Mouse (Mus musculus): Measurements from ENCODE around the gene Atrnl1.
"Not testable (repeated sequence)": the region's sequence is repeated elsewhere in the genome, so short reads cannot be mapped to it uniquely, and the experiment has no call there.

Gene Atrnl1

DNA sequence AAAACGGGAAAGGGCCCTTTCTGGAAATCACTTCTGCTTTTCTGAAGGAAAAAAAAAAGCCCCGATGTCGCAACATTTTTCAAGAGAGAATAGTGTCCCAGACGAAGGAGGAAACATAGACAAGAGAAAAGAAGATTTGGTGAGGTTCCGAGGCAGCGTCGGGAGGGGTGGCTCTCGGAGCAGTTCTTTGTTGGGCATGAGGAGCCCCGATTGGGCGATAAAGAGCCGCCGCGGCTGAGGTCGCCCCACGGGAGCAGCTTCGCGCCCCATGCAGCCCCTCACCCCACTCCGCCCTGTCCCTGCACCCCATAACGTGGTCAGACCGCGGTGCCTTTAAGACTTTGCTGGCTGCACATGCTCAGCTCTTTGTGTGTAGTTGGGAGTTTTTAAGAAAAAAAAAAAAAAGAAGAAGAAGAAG is 767 bp upstream of the Atrnl1 start:
- peak; percentile 74 for DNase-seq

DNA sequence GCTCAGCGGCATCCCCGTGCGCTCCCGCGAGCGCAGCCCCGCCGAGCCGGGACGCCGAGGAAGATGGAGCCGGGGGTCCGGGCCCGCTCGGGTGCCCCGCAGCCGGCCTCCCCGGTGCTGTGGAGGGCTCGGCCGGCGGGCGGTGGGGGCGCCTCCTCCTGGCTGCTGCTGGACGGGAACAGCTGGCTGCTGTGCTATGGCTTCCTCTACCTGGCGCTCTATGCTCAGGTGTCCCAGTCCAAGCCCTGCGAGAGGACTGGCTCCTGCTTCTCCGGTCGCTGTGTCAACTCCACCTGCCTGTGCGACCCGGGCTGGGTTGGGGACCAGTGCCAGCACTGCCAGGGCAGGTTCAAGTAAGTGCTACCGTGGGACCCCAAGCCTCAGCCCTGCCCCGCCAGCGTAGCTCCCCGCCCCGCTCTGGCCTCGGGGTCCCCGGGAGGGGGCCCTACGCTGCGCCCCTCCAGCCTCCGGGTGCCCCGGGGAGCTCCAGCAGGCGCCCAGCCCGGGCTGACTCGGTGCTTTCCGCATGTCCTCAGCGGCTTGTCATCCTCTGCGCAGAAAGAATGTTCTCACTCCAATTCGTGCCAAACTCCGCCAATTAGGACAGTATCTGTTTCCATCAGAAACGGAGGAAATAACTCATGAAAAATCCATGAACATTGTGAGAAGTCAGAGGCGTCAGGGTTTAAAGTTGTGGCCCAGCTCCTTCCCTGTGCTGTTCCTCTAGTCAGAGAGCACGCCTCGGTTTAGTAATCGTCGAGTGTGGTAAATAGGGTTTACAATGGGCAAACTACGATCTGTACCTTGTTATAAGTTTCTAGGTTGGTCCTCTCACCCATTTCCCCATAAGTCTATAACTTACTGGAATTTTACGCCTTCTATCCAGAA is 701 bp downstream of the Atrnl1 start:
- DNase-seq: peak; percentile 79

DNA sequence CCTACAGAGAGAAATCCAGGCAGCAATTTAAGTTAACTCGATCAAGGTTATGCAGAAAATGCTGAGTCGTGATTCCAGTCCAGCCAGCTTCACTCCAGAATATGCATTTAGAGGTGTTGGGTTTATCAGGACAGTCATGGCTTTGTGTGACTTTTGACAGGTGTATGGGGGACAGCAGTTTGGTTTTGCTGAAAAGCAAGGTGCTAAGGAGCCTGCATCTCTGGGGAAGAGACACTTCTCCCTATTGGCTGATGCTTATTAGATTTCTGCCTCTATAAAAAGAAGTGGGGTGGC is 1.3 kb downstream of the Atrnl1 start:
- DNase-seq: no peak

DNA sequence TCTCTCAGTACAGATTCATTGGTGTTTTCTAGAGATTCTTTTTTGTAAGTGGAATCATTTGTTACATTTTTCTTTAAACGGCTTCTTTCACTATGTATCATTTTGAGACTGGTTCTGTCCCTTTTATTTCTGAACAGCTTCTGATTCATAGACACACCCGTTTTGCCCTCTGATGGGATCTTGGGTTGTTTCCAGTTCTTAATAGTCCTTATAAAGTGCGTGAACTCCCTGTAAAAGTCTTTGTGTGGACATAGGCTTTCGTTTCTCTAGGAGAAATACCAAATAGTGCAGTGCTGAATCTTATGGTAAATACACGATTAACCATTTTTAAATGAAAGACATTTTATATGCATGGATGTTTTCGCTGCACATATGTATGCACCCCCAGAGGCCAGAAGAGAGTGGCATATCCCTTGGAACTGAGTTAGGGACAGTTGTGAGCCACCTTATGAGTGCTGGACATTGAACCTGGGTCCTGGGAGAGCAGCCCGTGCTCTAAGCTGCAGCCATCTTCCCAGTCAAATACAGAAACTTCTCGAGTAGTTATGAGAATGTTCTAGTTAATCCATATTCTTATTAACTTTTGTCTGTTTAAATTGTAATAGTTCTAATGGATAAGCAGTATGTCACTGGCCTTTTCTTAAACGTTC is 5.3 kb downstream of the Atrnl1 start:
- no peak for DNase-seq

DNA sequence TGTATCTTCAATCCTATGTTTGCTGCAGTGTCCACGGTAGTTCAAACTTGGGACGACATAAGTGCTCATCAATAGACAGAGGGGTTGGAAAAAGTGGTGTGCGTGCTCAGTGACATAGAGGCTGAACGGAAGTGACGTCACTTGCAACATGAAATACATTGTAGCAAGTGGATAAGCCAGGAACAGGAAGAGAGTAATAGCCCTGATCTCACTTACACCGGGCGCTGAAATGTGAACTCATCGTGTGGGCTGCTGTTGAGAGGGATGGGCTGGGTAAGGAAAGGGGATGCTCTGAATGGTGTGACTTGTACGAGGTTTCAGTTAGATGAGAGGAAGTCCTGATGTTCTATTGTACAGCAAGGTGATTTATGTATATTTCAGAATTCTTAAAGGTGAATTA is 8.3 kb downstream of the Atrnl1 start:
- DNase-seq: no peak

DNA sequence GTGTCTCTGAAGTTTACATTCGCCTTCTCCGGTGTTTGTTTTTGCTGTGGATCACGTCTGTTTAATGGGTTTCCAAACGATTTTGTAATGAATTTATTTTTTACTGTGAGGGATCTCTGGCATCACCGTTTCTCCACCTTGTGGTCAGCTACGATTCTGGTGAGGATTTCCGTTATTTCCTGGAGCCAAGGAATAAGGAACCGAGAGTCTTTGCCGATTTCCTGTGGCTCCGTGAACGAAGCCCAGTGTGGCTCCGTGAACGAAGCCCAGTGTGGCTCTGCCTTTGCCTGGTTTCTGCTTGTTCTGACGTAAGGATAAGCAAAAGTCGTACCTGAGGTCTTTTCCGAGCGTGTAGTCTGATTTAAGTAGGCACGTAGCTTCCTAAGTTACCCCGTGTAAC is 11.0 kb downstream of the Atrnl1 start:
- DNase-seq: no peak

DNA sequence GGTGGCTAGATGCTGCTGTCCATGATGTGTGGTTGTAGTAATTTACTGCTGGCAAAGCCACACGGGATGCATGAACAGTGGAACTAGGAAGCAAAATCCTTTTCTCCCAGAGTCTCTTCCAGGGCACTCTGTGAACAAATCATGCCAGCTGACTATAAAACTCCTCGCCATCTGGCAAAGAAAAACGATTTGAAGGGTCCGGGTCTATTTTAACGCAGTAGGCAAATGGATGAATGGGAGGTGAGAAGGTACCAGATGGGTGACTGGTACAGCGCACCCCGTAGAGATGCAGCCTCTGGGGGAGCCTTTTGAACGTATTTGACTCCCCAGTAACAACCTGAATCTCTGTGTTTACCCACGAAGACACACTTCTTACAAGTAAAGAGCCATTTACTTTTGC is 14.9 kb downstream of the Atrnl1 start:
- no peak for DNase-seq

DNA sequence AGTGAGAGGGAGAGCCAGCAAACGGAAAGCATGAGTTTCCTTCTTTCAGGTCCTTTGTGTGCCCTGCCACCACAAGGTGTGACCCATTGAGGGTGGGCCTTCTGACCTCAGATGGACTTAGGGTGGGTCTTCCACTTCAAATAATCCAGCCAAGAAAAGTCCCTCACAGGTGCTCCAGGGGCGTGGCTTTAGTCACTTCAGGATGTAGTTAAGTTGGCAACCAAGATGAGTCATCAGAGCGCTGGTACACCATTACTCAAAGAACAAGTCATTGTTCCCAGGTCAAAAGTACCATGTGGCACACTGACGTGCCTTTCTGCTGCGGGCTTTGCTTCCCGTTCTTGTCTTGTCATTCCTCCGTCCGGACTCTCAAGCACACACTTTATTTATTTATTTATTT is 16.4 kb downstream of the Atrnl1 start:
- DNase-seq: no peak

DNA sequence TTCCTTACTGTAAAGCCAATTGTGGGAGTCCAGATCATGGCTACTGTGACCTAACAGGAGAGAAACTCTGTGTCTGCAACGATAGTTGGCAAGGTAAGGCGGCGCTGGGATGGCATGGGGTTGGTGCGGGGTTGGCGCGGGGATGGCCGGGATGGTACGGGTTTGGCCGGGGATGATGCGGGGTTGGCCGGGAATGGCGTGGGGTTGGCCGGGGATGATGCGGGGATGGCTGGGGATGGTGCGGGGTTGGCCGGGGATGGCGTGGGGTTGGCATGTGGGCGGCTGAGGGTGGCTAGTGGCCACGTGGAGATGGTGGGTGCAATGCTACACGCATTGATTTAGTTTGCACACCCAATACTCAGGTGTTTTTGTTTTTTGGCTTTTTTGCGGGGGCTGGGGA is 31.7 kb downstream of the Atrnl1 start:
- DNase-seq: no peak

DNA sequence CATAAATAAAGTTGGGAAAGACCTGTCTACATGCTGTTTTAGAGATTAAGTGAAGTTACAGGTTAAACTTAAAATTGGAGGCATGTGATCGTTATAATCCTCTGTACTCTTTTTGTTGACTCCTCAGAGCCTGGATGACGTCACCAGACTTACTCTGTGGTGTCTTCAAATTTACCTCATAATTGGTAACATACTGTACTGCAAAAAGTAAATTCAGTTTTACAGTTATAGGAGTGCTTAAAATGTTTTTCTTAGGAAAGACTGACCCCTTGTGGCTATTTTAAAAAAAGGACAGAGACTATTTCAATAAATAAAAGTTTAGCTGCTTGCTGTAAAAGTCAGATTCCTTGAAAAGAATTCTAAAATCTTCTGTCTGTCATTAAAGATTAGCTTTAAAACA is 32.1 kb downstream of the Atrnl1 start:
- no peak for DNase-seq

DNA sequence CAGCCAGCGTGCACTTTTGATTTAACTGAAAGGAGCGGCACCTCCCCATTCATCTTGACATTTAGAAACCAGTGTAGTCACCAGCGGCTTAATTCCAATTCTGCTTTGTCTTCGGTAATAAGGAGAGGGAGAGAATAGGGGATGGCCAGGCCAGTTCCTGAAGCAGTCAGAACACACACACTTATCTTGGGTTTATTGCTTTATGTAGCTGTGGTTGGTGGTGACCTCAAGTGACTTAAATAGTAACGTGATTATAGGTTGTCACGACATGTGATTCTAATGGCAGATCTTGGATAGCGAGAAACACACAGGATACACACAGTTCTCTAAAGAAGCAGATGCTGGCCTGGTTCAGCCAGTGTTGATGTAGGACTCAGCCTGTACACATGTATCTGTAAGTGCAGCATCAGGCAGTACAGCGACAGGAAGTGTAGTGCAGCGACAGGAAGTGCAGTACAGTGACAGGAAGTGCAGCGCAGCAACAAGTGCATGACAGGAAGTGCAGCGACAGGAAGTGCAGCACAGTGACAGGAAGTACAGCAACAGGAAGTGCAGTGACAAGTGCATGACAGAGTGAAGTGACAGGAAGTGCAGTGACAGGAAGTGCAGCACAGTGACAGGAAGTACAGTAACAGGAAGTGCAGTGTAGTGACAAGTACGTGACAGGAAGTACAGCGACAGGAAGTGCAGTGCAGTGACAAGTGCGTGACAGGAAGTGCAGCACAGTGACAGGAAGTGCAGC is 37.5 kb downstream of the Atrnl1 start:
- no peak for DNase-seq

DNA sequence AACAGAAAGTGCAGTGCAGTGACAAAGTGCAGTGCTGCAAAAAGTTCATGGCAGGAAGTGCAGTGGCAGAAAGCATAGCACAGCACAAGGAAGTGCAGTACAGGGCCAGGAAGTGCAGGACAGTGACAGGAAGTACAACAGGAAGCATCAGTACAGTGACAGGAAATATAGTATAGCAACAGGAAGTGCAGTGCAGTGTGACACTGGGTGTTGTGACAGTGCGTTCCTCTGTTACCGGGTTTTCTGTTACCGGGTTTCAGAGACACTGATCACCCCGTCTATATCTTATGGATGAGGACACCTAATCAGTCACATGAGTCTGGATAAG is 38.1 kb downstream of the Atrnl1 start:
- DNase-seq: no peak

DNA sequence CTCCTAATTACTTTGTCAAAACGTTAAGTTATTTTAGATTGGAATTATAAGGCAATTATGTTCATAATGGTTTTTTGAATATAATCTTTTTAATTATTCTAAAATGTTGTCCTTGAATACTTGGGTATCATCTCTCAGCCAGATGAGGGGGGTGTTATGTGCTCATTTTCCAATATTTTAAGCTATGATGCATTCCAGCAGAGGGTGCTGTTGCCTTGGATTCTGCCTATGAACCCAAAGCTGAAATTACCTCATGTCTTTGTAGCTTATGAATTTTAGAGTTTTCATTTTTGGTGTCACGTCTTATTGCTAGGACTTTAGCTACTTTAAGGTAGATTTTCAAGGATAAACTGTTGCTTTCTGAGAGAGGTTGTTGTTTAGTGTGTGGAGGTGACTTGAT is 44.2 kb downstream of the Atrnl1 start:
- peak; percentile 42 for DNase-seq

DNA sequence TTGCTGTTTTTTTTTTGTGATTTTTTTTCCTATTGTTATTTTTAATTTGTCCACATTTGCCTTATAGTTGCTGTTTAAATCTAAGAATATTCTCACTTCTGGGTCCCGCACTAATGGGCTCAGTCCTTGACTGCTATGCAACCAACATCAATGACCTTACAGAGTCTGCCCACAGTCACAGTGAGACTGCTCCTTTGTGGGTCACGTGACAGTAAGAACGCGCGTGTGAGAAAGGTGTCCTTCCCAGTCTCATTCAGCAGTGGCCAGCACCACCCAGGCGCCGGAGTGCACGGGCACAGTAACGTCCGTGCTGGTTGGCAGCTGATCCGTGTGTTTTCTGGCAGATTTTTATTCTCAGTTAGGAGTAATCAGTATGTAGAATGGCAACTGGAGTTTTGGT is 44.7 kb downstream of the Atrnl1 start:
- DNase-seq: no peak

DNA sequence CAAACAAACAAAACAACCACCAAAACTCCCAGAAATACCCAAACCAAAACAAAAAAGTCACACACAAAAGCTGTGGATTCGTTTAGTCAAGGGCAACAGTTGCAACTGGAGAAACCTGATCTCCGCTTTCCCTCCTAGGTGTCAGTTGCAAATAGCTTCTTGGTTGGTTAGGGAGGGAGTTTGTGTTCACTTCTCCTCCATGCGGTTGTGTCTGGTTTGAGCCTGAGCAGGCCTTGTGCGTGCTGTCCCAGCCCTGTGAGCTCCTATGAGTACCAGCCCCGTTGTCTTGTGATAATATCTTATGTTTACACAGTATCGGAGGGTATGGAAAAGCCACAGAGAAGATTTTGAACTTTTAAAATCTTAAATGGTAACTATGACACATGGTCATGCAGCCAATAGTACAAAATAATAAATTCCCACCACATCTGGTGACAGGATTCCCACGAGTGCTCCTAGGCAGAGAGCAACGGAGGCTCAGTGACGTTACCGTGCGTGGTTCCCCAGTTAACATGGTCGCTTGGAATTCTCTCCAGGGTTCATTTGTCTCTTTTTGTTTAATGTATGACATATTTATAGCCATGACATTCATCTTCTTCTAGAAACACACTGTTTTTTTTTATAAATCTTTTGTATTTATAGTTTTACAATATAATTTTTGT is 46.7 kb downstream of the Atrnl1 start:
- DNase-seq: no peak

DNA sequence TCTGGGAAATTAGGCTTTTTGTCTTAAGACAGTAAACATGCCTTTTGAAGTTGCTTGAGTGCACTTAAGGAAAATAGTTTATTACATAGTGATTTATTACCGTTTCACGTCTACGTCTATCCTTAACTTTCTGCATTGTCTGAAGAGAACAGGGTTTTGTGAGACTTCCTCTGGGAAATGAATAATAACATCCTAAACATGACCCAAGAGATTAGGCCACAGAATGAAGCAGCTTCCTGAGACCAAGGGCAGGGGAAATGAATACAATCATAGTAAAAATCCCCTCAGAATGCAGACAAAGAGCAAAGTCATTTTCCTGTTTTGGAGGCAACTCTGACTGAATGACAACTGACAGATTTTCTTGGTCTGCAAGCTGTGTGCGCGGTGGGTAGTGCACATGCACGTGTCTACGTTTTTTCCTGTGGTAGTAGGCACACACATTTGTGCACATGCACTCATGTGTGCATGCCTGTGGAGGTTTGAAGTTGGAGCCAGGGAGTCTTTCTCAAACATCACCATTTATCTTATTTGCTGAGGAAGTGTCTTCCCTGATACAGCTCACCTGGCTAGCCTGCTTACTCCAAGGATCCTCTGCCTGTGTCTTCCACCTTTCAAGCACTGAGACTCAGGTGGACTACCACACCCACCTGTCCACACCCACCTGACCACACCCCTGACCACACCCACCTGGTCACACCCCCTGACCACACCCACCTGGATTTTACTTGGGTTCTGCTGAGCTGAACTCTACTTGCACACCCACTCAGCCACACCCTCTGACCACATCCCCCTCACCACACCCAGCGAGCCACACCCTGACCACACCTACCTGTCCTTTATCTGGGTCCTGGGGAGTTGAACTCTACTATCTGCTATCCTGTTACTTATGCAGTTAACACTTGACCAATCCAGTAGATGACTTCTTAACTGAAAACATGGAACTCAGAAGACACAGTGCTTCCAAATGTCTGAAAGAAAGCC is 47.6 kb downstream of the Atrnl1 start:
- peak; percentile 12 for DNase-seq

DNA sequence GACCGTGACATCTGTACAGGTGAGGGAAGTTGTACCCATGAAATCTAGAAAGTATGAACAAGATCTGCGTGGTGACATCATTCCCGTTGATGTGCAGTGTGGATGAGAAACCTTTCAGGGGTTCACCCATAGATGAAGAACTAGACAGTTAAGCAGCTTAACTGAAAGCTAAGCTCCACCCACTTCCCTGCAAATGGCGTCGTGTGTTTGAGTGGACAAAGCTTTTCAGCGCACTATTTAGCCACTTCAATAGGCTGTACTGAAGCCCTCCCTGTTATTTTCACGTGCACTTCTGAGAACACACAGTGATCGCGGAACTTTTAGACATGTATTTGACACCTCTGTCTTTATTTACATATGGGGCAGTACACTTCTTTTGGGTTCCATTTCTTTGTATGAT is 56.2 kb downstream of the Atrnl1 start:
- no peak for DNase-seq

DNA sequence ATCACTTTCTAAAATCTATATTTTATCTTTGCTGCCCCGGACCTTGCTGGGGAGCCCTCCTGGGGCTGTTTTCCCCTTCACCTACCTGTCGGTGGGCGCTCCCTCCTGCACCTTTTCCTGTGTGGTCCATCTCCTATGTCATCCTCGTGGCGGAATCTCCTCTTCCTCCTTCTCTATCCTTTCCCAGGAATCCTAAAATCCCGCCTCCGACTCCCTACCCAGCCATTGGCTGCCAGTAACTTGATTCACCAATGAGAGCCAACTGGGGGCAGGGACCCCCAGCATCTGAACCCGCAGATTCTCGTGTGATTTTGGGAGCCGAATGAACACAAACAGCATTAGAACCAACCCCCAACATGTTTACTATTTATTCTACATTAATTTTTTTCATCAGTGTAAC is 57.1 kb downstream of the Atrnl1 start:
- DNase-seq: no peak

DNA sequence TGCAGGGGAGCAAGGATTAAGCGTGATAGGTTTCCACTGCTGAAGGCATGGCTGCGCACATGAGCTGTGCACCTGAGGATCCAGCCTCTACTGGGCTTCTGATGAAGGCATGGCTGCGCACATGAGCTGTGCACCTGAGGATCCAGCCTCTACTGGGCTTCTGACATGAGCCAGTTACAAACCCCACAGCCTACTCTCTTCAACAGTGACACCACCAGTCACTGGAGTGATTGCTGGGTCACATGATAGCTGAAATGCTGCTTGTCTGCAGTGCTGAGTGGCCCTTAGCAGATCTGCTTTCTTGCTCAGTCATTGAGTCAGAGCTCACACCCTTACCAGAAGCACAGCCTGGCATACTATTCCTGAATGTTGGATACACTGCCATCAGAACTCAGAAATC is 68.6 kb downstream of the Atrnl1 start:
- DNase-seq: no peak

DNA sequence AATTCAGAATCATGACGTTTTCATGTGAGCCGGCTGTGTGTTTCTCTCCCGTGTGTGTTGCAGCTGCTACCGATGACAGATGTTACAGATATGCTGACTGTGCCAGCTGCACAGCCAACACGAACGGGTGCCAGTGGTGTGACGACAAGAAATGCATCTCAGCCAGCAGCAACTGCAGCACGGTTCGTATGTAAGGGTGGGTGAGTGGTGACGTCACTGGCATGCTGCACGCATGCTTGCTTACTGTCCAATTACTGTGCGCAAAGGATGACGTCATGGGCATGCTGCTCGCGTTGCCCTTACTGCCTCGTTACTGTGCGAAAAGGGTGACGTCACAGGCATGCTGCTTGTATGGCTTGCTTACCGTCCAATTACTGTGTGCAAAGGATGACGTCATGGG is 75.8 kb downstream of the Atrnl1 start:
- DNase-seq: no peak

DNA sequence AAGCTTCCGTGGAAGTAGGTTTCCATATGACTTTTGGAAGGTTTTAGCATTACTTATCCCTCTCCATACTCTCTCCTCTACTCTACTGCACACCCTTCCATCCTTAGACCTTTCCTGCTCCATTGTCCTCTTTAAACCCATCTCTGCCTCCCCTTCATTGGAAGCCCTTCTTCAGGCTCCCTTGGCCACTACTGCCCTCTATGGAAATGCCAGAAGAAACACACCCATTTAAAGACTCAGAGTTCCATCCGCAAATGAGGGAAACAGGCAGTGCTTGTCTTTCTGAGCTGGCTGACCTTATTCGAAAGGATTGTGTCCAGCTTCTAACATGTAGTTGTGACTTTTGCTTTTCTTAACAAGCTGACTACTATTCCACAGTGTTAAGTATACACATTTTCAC is 81.7 kb downstream of the Atrnl1 start:
- no peak for DNase-seq

DNA sequence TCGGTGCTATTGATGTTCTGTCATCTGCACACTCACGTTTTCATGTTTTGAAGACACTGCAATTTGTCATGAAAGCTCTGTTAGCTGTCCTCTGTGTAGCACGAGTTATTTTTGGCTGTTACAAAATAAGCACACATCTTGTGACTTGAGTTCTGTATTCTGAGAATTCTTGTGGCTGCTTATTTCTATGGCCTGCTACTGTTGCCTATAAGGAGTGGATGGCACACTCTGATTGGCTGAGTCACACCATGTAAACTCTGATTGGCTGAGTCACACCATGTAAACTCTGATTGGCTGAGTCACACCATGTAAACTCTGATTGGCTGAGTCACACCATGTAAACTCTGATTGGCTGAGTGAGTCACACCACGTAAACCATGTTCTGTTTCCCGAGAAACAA is 85.9 kb downstream of the Atrnl1 start:
- DNase-seq: not testable (repeated sequence)

DNA sequence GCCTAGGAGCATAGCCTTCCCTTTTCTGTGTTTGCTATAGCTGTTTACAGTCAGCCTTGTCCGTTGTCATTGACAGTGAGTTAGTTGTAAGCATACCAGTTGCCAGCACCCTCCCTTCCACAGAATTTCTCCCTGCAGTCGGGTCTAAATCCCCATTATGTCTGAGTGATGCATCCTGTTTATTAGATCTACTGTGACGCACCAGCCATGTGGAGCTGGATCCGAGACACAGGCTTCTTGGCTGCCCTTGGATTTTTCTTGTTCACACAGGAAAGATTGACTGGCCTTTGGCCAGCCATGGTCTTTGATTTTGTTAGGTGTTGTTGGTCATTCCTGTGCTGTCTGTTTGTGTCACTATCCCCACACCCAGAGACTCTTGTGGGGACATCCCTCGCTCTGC is 102.3 kb downstream of the Atrnl1 start:
- no peak for DNase-seq

Measured in thymus, postnatal 14 days (tissue).